Mouse (Mus musculus): Measurements from ENCODE around the gene Wnt5b.
A peak's percentile ranks its signal among the peaks of the same experiment; 100 is the strongest.

The Wnt5b gene

DNA sequence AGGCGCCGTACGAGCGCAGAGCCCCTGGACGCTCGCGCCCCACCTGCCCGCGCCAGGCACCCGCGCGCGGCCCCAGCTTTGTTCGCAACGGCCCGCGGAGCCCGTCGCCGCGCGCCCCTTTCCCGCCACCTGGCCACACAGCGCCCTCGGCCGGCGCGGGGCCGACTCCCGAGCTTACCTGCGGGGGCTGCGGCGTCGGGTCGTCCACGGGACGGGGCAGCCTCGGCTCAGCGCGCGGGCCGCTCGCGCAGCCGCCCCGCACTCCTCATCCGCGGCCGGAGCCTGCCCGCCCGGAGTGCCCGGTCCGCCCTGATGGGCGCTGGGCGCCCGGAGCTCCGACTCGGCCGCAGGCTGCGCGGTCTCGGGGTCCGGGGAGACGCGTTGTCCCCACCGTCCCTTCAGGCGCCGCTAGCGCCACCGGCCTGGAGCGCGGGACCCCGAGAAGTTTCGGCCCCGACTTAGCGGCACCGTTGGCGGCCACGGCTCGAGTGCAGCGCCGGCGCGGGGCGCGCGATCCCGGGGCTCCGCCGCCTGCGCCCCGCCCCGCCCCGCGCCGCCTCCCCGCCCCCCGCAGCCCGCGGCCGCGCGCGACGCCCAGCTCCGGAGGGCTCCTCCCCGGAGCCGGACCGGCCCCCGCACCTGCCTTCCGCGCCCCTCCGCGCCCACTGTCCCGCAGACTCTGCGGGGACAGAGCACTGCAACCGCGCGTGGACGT, at the start of gene Wnt5b:
Gene Wnt5b, minus strand, starts transcription at position 545 of the 715 bp plus-strand sequence.
- DNase-seq: peak; percentile 48

DNA sequence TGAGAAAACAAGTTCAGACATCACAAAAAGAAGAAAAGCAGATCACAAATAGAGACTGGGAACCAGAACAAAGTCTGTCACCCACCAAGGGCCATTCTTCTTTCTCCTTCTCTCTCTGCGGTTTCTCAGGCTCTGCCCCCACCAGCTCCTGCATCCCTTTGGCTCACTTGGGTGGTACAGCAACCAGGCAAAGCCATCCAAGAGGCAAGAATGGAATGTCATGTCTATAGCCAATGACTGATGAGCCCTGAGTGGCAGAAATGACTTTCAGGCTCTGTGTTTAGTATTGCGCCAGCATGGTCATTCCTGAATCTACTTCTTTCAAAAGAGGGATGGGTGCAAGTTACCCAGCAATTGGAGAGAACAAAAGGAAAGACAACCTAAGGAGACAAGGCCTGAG, 46.7 kb upstream of the Wnt5b start:
- DNase-seq: no peak

DNA sequence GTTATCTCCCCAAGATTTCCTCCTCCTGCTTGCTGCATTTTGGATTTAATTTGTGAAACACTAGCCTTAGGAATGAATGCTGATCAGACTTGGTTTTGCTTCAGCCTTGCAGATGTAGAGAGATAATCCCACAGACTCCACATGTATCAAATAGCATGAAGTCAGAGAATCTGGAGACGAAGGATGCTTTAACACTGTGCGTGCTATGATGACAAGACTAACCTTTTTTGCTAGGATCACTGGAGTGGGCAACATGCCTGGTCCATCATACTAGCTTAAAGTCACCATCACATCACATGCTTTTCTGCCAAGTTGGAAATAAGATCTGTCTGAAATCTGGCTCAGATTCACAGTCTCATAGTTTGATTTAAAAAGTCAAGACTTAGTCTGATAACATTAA, 43.8 kb upstream of the Wnt5b start:
- no peak for DNase-seq

DNA sequence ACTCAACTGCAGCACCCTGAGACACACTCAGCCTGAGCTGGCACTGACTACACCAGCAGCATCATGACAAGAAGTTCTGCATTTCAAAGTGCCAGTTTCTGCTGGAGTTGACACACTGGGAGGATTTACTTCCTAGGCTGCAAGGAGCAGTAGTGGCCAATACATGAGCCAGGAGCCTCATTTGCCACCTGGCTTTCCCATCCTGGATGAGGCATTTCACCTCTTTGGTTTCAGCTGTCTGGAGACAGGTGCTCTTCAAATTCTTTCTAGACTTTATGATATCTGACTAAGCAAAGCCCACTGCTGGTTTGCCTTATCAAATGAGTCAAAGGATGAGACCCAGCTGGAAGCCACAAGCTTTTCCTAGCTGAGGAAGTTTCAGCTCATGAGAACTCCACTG, 43.3 kb upstream of the Wnt5b start:
- DNase-seq: no peak

DNA sequence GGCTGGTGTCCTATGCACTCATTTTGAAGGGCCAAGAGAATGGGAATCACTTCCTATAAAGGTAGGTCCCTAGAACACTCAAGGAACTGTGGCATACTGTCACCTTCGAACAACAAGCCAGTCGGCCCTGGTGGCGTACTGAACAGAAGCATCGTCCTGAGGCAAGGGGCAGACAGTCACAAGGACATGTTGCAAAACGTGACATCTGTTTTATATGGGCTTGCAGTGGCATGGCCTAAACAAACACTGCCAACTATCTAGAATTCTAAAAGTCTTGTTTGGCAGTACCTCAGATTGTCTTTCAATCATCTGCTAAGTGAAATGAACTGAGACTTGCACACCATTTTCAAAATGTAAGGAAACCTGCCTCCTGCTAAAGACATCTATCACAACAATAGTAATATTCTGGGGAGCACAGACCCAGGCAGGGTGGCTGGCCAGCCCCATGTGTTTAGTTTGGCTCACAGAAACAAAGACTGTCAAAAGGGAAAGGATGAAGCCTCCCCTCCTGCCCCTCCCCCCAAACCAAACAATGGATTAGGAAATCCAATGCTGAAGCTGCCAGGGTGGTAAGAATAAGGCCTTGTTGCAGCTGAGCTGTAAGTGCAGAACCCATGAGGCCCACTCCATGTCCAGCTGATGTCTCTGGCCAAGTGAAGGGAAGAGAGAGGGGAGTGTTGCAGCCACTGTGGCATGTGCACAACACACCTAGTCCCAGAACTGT, 41.7 kb upstream of the Wnt5b start:
- peak; percentile 50 for DNase-seq

DNA sequence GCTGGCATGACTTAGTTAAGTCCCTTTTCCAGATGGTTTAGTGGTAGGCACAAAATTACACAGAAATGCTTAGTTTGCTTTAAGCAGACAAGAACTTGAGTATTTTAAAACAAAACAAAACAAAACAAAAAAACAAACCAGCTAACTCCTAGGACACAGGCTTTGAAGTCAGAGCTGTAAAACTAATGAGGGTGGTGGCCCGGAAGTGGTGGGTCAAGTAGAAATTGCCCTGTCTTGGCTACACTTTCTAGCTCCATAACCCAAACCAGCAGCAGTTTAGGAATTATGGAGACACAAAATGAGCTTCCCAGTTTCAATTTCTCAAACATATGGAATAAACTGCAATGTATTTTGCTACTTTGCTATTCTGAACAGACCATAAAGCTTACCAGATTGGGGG, 39.9 kb upstream of the Wnt5b start:
- peak; percentile 67 for DNase-seq

DNA sequence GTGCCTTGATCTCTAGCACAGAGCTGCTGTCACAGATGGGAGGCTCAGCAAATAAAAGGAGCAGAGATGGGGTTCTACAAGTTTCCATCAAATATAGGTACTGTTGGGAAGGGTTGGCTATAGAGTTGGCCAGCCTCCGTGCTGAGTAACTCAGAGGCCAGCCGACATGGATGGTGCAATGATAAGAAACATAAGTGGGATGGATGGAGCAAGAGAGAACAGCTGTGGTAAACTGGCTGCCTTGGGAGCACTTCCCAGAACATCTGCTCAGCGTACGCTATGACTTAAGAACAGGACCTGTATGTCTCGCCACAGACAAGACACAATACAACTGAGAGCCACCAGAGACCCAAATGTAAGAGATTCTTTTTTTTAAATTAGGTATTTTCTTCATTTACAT, 39.0 kb upstream of the Wnt5b start:
- no peak for DNase-seq

DNA sequence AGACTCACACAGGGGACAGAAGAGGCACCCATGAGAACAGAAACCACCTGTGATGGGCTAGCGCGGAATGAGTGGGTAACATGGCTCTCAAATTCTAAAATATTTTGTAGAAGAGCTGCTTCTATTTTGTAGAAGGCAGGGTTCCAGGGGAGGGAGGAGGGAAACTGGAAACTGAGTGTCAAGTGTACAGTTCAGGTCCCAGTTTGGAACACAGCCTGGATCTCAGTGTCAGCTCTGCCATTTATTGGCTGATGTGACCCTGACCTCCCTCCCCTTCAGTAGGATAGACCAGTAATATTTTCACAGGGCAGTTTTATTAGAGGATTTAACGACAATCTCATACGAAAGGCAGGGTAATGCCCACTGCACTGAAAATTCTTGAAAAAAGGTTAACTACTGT, 32.6 kb upstream of the Wnt5b start:
- DNase-seq: no peak

DNA sequence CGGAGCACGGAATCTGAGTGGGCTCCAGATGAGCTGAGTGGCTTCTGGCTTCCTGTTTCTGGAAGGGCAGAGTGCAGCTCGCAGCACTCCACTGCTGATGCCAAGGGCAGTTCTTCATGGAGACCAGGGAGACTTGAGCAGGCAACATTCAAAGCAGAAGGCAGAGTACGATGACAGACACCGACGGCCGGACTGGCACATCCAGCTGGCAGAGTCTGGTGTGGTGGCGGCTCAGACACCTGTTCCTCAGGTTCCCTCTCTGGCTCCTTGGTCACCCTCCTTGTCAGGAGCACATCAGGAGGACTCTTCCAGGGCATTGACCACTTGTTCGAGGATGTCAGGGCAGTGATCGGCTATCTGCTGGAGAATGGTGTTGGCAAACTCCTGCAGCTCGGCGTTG, 31.2 kb upstream of the Wnt5b start:
- no peak for DNase-seq

DNA sequence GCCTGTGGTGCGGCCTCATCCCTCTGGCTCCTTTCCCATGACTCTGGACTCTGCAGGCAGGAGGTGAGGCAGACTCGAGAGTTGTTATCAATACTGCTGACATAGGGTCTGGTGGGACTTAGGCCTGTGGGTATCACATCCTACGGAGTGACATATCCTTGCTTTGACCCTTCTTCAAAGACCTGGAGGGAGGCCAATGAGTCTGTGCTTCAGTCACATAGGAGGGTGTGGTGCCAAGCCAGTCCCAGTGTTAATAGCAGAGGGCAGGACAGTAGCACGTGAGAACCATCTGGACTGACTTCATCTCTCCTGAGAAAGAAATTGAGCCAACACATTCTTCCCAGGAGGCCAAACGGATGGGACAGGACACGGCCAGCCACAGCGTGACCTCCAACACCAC, 28.1 kb upstream of the Wnt5b start:
- DNase-seq: no peak

DNA sequence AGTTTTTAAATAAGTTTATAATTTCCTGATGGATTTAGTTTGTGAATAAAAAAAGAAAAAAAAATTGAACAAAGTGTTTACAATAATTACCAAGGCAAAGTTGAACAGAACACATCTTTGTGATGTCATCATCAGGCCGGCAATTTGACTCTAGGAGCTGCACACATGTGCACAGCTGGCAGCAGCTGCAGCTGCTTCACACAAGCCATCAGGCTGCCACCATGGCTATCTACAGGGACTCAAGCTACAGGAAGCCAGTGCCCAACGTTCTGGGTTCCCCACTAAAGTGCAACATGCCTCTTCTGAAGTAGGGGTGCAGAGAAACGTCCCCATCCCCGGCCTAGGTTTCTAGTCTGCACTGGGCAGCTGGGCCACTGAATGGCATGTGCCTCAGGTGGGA, 26.6 kb upstream of the Wnt5b start:
- no peak for DNase-seq

DNA sequence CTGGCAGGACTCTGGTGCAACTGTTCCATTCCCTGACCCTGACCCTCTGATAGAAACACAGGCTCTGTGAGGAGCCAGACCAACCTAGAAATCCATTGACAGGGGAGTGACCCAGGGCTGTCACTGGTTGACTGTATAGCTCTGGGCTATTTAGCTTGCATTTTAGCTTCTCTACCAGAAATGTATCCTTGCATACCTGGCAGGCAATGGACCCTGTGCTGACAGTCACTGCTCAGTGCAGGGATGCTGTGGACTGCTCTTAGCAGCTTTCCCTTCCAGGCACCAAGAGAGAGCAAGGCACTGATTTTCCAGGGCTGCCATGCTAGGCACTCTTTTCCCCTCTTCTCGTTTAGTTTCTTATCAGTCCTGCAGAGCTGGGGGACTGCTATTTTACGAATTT, 24.2 kb upstream of the Wnt5b start:
- DNase-seq: no peak

DNA sequence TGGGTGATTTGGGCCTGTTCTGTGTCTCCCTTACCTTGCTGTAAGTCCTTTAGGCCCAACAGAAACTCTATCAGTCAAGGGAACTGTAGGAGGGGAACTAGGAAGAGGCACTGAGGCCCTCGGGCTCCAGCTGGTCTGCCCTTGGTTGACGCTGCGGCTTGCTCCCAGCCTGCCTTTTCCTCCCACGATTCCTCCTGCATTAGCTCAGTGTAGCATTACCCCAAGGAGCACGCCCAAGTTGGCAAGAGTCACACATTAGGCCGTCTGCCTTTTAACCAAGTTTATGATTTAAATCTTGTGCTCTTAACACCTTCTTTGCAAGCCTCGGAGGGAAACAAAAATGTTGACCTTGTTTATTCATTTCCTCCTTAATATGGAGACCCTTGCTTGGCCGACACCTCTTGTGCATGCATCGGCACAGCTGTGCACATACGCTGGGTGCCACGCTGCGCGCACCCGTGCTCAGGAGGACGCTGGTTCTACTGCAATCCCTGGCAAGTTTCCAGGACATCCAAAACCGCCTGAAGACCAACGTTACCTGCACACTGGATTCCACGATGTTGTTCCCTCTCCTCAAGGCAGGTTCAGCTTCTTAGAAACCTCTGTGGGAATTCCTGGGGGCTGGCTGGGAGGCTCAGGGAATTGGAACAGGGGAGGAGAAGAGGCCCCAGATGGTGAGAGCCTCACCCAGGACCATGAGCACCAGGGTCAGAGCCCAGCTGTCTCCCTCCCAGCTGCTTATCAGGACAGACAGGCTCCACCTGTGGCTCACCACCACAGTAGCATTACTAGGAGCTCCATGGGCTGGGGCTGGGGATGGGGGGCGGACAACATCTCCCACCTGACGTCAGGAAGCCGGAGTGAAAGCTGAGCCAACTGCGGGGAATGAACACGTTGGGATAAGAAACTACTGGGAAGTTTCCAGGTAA, 21.6 kb upstream of the Wnt5b start:
- DNase-seq: peak; percentile 53

DNA sequence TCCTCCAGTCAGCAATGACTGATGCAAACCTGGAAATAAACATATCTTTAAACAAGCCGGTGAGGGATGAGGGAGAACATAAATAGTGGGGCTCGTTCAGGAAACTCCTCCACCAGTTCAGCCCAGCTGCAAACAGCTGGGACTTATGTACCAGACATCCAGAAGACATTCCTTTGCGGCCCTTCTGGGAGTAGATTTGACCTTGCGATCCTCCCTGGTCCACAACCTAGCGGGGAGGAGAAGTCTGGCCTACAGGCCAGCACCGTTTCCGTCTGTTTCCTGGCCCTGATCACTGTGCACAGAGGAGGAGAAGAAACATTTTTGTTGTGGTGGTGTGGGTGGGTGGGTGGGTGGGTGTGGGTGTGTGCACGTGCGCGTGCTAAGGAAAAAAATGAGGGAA, 18.4 kb upstream of the Wnt5b start:
- DNase-seq: peak; percentile 67

DNA sequence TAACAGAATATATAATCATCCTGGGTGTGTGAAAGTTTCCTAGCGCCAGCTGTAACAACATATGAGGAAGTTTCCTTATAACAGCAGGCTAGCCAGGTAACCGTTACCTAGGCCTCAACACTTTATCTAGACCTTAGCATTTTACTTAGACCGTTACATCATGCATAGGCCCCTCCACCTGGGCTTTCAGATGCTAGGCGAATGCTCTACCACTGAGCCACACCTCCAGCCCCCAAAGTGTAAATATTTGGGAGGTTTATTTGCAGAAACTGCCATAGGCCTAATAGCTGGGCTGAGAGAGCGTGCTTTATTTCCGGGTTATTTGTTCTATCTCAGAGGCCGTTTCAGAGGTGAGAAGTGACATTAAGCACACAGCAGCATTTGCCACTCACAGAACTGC, 14.7 kb upstream of the Wnt5b start:
- no peak for DNase-seq

DNA sequence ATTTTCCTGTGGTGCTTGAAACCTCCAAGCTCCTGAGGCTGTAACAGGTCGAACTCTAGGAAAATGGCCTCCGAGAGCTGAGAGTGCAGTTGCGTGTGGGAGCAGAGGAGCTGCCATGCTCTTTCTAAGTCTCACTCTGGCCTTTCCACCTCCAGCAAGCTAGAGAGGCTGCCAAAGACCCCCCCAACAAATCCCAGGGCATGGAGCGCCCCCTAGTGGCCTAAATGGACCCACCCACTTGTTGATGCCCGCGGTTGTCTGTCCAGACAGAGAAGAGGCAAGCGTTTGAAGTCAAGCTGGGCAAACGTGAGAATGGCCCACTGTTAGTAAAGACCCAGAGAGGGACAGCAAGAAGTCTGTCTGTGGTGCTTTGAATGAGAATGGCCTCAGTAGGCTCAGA, 10.3 kb upstream of the Wnt5b start:
- DNase-seq: no peak

DNA sequence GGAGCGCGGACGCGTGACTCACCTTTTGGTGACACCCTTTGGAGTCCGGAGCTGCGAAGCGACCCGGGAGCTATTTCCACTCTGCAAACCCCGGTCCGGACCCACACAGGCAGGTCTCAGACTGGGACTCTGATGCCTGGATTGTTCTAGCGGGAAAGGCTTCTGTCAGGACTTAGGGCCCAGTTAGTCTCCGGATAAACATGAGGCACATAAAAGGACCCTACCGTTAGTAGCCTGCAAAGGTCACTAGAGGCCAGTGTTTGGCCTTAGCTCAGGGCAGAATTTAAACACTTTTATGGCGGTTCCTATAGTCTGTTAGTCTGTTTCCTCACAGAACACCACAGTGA, 344 bp upstream of the Wnt5b start:
- no peak for DNase-seq

DNA sequence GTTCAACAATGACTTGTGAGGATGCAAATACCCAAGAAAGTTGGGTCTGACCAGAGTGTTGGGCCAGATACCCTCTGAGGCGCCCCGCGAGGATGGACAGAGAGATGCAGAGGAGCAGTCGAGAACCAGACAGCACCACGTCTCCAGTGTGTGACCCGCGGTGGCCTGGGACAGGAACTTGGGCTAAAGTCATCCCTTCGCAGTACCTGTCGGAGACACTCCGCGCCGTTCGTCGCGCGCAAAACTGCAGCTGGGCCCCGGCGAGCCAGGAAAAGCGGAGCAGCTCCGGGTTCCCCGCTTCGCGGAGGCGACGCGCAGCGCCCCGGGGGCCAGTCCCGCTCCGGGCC, 718 bp downstream of the Wnt5b start:
- DNase-seq: no peak

DNA sequence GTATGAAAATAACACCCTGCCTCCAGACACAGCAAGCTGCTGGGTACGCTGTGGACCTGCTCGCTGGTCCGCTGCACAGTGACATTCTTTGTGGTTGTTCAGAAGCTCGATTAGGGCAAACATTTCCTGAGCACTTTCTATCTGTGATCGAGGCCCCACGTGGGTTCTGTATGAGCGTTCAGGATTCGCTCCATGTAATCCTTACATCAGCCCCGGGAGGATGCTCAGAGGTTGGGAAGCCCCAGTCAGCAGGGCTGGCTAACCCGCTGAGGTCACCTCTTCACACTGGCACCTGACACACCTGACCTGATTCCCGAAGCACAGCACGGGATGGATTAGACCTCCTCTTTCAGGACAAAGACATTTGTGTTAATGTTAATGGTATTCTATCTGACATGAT, 8.3 kb downstream of the Wnt5b start:
- no peak for DNase-seq

DNA sequence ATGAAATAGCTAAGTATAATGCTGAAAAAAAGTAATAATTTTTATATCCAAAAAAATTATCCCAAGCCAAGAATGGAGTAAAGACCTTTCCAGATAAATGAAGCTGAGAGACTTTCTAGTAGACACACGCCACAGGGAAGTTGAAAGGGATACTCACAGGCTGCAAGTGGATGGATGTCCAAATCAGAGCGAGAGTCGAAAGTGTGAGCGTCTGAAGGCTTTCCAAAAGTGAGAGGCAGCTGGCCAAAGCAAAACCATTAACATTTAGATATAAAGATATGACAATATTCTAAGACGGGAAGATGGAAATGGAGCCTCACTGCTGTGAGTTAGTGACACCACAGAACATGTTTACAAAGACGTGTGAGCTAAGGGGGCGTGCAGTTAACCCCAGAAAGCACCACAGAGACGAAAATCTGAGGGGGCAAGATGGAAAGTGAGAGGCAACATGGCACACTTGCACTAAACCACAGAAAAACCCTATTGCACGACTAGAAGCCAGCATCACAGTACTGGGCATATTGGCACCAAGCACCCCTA, 10.9 kb downstream of the Wnt5b start:
- no peak for DNase-seq

DNA sequence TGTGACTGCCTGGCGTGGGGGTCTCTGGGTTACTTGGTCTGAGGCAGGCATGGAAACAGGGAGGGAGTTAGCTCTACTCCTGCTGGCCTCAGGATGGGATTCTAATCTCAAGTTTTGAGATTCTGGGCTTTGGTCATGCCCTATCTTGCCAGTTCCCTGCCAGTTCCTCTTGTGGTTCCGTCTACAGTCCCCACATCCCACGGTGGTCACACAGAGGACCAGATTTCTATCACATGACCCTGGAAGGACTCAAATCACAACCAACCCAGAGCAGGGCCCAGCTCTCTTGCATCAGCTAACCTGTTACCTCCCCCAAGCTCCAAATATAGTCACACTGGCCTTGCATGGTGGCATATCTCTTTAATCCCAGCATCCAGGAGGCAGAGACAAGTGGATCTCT, 14.5 kb downstream of the Wnt5b start:
- no peak for DNase-seq

DNA sequence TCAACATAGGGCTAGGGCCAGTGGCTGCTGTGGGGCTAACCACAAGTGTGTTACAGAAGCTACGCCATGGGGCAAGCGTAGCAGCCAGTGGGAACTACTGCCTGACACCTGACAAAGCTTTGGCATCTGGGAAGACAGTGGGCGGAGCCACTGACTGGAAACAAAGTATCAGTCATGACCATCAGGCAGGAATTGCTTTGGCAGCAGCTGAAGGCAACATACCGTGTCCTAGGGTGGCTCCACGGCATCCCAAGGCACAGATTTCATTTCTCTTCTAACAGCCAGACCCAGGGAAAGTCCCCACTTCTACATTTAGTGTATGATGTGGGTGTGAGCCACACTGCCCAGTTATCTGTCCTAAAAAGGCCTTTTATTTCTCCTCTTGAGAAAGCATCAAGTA, 17.6 kb downstream of the Wnt5b start:
- no peak for DNase-seq

DNA sequence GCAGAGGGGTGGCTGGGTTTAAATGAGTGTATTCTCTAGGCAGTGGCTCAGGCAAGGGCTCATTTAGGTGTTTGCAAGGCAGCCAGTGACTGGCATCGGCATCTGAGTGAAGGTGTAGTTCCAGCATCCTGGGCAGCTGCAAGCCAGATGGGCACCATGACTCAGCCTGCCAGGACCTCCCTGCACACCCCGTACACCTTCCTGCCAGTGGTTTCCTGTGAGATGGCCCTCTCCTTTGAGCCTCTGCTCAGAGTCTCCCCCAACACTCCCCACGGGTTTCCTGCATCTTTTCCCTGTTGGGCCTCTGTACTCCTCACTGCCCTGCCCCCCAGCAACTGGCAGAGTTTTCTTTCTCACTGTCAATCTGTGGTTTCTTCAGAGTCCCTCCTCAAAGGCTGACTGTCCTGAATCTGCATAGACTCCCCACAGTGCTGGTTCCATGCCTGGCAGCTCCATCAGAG, 22.2 kb downstream of the Wnt5b start:
- no peak for DNase-seq

DNA sequence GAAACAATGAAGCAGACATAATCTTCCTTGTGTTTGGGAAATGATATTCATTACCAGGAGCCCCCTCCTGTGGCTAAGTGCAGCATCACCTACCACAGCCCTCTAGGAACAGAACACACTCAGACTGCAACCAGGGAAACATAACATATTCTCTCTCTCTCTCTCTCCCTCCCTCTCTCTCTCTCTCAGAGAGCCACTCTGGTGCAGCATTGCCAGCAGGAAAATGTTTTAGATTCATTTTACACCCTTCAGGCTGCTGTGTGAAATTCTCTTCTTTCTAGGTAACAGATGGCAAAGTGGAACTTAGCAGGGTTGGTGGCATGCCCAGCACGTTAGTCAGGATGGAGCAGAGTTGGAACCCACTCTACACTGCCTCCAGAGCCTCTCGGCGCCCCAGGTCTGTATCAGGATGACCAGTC, 22.7 kb downstream of the Wnt5b start:
- DNase-seq: no peak
